Mouse (Mus musculus) midbrain, embryonic 15.5 days (tissue): ENCODE results near the gene Cd59b. TPM values are rescaled to one million over a fixed set of nuclear protein-coding genes. Genes with fewer than 3 reads are reported as not detected.
"Not testable (repeated sequence)": the region's sequence is repeated elsewhere in the genome, so short reads cannot be mapped to it uniquely, and the experiment has no call there.

Source experiments
- ATAC-seq: fragments of 200-750 bp; cut with Nextera tagmentation; replicated peaks from 2 replicates; pipeline ENCODE4 v1.8.0; 2017; ENCODE audit warnings: moderate TSS enrichment
- H3K27ac ChIP-seq: fragments of 300-500 bp; sonication (generic); 2 replicates; pipeline ENCODE4 v1.5.1; 2015; ENCODE audit warnings: mild to moderate bottlenecking, inconsistent platforms
- H3K27me3 ChIP-seq: fragments of 300-500 bp; sonication (generic); replicated peaks from 2 replicates; pipeline ENCODE4 v1.6.1; 2015; ENCODE audit warnings: inconsistent platforms
- H3K36me3 ChIP-seq: fragments of 300-500 bp; sonication (generic); replicated peaks from 2 replicates; pipeline ENCODE4 v1.6.1; 2015; ENCODE audit warnings: inconsistent platforms
- H3K4me1 ChIP-seq: fragments of 300-500 bp; sonication (generic); 2 replicates; pipeline ENCODE4 v1.6.1; 2015; ENCODE audit warnings: inconsistent platforms
- H3K4me2 ChIP-seq: fragments of 300-500 bp; sonication (generic); 2 replicates; pipeline ENCODE4 v1.6.1; 2015; ENCODE audit warnings: inconsistent platforms, mild to moderate bottlenecking, moderate library complexity
- H3K4me3 ChIP-seq: fragments of 300-500 bp; sonication (generic); 2 replicates; pipeline ENCODE4 v1.5.1; 2015; ENCODE audit warnings: mild to moderate bottlenecking, inconsistent platforms
- H3K9ac ChIP-seq: fragments of 300-500 bp; sonication (generic); 2 replicates; pipeline ENCODE4 v1.6.1; 2015; ENCODE audit warnings: mild to moderate bottlenecking, inconsistent platforms
- H3K9me3 ChIP-seq: fragments of 300-500 bp; sonication (generic); 2 replicates; pipeline ENCODE4 v1.6.1; 2016; ENCODE audit warnings: inconsistent platforms
- WGBS: fragments of 180-500 bp; shearing (Covaris S2); methylation state at CpG from one replicate; pipeline ENCODE4 v1.1.7; 2015; ENCODE audit warnings: mixed read lengths; 5-methylcytosine and 5-hydroxymethylcytosine counted together
- polyA plus RNA-seq: library from polyadenylated mRNA; unstranded; fragments of >200 nt; fragmentation: Nextera tagmentation; extraction: Ambion mirVana; gene quantifications from 2 replicates; pipeline ENCODE4 v1.2.1, GENCODE M21; 2015

Cd59b gene
- polyA plus RNA-seq, 1 experiment from 2014 or later = 0.92 TPM

- no peak for ATAC-seq
- H3K4me3 ChIP-seq = no peak overlapping the region
- no peak overlapping the region for H3K9ac ChIP-seq
- H3K36me3 ChIP-seq = peaks cover 10% of the 10 kb centered on the region; the same call in 1 of the 2 replicates
- 84% methylated on average over 5 of the region's 5 CpGs for WGBS
- no peak overlapping the region for H3K4me2 ChIP-seq
- no peaks in the 10 kb centered on the region for H3K4me1 ChIP-seq
- no peak overlapping the region for H3K27ac ChIP-seq
- H3K27me3 ChIP-seq = no peaks in the 10 kb centered on the region
- no peaks in the 10 kb centered on the region for H3K9me3 ChIP-seq
These were observed 28.0 kb upstream of the Cd59b start for GRCm38 (mm10) chr2:104041632-104042031.

- ATAC-seq = no peak
- Histone ChIP-seq H3K4me3 (no peak overlapping the region), H3K9ac (no peak overlapping the region), H3K27ac (no peak overlapping the region), H3K4me2 (no peak overlapping the region), H3K36me3 (peaks cover 10% of the 10 kb centered on the region; the same call in 1 of the 2 replicates), H3K27me3 (no peaks in the 10 kb centered on the region), H3K4me1 (no peaks in the 10 kb centered on the region), H3K9me3 (no peaks in the 10 kb centered on the region)
- 96% methylated on average over 15 of the region's 15 CpGs for WGBS
These were observed 26.9 kb upstream of the Cd59b start for GRCm38 (mm10) chr2:104042766-104043165.

- Histone ChIP-seq H3K36me3 (peaks cover 17% of the 10 kb centered on the region; the same call in 1 of the 2 replicates), H3K4me1 (no peaks in the 10 kb centered on the region), H3K4me3 (no peak overlapping the region), H3K27ac (no peak overlapping the region), H3K9me3 (no peaks in the 10 kb centered on the region), H3K27me3 (no peaks in the 10 kb centered on the region), H3K9ac (no peak overlapping the region), H3K4me2 (no peak overlapping the region)
- WGBS = 65% methylated on average over 4 of the region's 5 CpGs
- no peak for ATAC-seq
These were observed 25.8 kb upstream of the Cd59b start for GRCm38 (mm10) chr2:104043624-104044478.

- Histone ChIP-seq H3K9me3 (no peaks in the 10 kb centered on the region), H3K27ac (no peak overlapping the region), H3K36me3 (peaks cover 17% of the 10 kb centered on the region; the same call in 1 of the 2 replicates), H3K4me2 (no peak overlapping the region), H3K4me3 (no peak overlapping the region), H3K27me3 (no peaks in the 10 kb centered on the region), H3K9ac (no peak overlapping the region), H3K4me1 (no peaks in the 10 kb centered on the region)
- ATAC-seq = no peak
- 91% methylated on average over 1 of the region's 1 CpGs for WGBS
These were observed 25.1 kb upstream of the Cd59b start for GRCm38 (mm10) chr2:104044479-104045080.

GRCm38 (mm10) chr2:104058381-104058780 lies 11.3 kb upstream of the Cd59b start:
- H3K9ac ChIP-seq = no peak overlapping the region
- H3K4me3 ChIP-seq = no peak overlapping the region
- H3K27me3 ChIP-seq = no peaks in the 10 kb centered on the region
- no peaks in the 10 kb centered on the region for H3K9me3 ChIP-seq
- ATAC-seq = no peak
- no peak overlapping the region for H3K4me2 ChIP-seq
- no peaks in the 10 kb centered on the region for H3K4me1 ChIP-seq
- H3K27ac ChIP-seq = no peak overlapping the region
- 95% methylated on average over 1 of the region's 1 CpGs for WGBS
- H3K36me3 ChIP-seq = peaks cover 31% of the 10 kb centered on the region

- H3K27ac ChIP-seq = no peak overlapping the region
- no peaks in the 10 kb centered on the region for H3K9me3 ChIP-seq
- H3K27me3 ChIP-seq = no peaks in the 10 kb centered on the region
- H3K4me3 ChIP-seq = no peak overlapping the region
- H3K4me1 ChIP-seq = no peaks in the 10 kb centered on the region
- peaks cover 31% of the 10 kb centered on the region for H3K36me3 ChIP-seq
- H3K4me2 ChIP-seq = no peak overlapping the region
- 97% methylated on average over 4 of the region's 4 CpGs for WGBS
- ATAC-seq = no peak
- no peak overlapping the region for H3K9ac ChIP-seq
These were observed 10.7 kb upstream of the Cd59b start for GRCm38 (mm10) chr2:104058954-104059353.

GRCm38 (mm10) chr2:104059786-104060185 lies 9.9 kb upstream of the Cd59b start:
- H3K9ac ChIP-seq = no peak overlapping the region
- no peak overlapping the region for H3K4me3 ChIP-seq
- no peak for ATAC-seq
- no peaks in the 10 kb centered on the region for H3K4me1 ChIP-seq
- H3K4me2 ChIP-seq = no peak overlapping the region
- H3K36me3 ChIP-seq = peaks cover 25% of the 10 kb centered on the region
- WGBS = 91% methylated on average over 10 of the region's 10 CpGs
- no peak overlapping the region for H3K27ac ChIP-seq
- H3K9me3 ChIP-seq = no peaks in the 10 kb centered on the region
- H3K27me3 ChIP-seq = no peaks in the 10 kb centered on the region

- H3K27me3 ChIP-seq = no peaks in the 10 kb centered on the region
- H3K27ac ChIP-seq = no peak overlapping the region
- no peaks in the 10 kb centered on the region for H3K9me3 ChIP-seq
- WGBS = 96% methylated on average over 6 of the region's 6 CpGs
- H3K4me1 ChIP-seq = no peaks in the 10 kb centered on the region
- no peak overlapping the region for H3K4me3 ChIP-seq
- ATAC-seq = no peak
- no peak overlapping the region for H3K9ac ChIP-seq
- no peak overlapping the region for H3K4me2 ChIP-seq
- peaks cover 20% of the 10 kb centered on the region for H3K36me3 ChIP-seq
These were observed 8.7 kb upstream of the Cd59b start for GRCm38 (mm10) chr2:104060996-104061395.

GRCm38 (mm10) chr2:104062665-104063064 lies 7.0 kb upstream of the Cd59b start:
- H3K27me3 ChIP-seq = no peaks in the 10 kb centered on the region
- no peak overlapping the region for H3K4me2 ChIP-seq
- no peaks in the 10 kb centered on the region for H3K4me1 ChIP-seq
- no peak for ATAC-seq
- H3K9ac ChIP-seq = no peak overlapping the region
- H3K9me3 ChIP-seq = no peaks in the 10 kb centered on the region
- H3K4me3 ChIP-seq = no peak overlapping the region
- no peak overlapping the region for H3K27ac ChIP-seq
- H3K36me3 ChIP-seq = peaks cover 20% of the 10 kb centered on the region

GRCm38 (mm10) chr2:104064152-104064551 lies 5.5 kb upstream of the Cd59b start:
- H3K4me2 ChIP-seq = no peak overlapping the region
- no peaks in the 10 kb centered on the region for H3K27me3 ChIP-seq
- ATAC-seq = no peak
- no peak overlapping the region for H3K27ac ChIP-seq
- peaks cover 15% of the 10 kb centered on the region for H3K36me3 ChIP-seq
- H3K9me3 ChIP-seq = no peaks in the 10 kb centered on the region
- H3K4me3 ChIP-seq = no peak overlapping the region
- WGBS = 88% methylated on average over 2 of the region's 2 CpGs
- H3K4me1 ChIP-seq = no peaks in the 10 kb centered on the region
- no peak overlapping the region for H3K9ac ChIP-seq

- not testable (repeated sequence) for H3K36me3 ChIP-seq, ATAC-seq, H3K9me3 ChIP-seq, H3K4me1 ChIP-seq, H3K27ac ChIP-seq, H3K4me2 ChIP-seq, H3K4me3 ChIP-seq, H3K9ac ChIP-seq, H3K27me3 ChIP-seq
- WGBS = 92% methylated on average over 6 of the region's 6 CpGs
These were observed 4.1 kb upstream of the Cd59b start, which contains the start of gene Gm10912 for GRCm38 (mm10) chr2:104065526-104065925. Gene Gm10912, plus strand, starts transcription at chr2:104065826.

GRCm38 (mm10) chr2:104068450-104068849 lies 1.2 kb upstream of the Cd59b start, which contains the start of gene Gm10799:
Gene Gm10799, minus strand, starts transcription at chr2:104068550.
- H3K4me3 ChIP-seq, H3K9me3 ChIP-seq, H3K4me2 ChIP-seq, H3K4me1 ChIP-seq, H3K9ac ChIP-seq, ATAC-seq, H3K27me3 ChIP-seq, H3K36me3 ChIP-seq, H3K27ac ChIP-seq: not testable (repeated sequence)
- WGBS = 89% methylated on average over 7 of the region's 7 CpGs

- H3K36me3 ChIP-seq, ATAC-seq, H3K27ac ChIP-seq, H3K4me1 ChIP-seq, H3K4me3 ChIP-seq, H3K27me3 ChIP-seq, H3K9me3 ChIP-seq, H3K9ac ChIP-seq, H3K4me2 ChIP-seq: not testable (repeated sequence)
- WGBS = 87% methylated on average over 5 of the region's 5 CpGs
These were observed 8.6 kb downstream of the Cd59b start for GRCm38 (mm10) chr2:104078285-104078684.
